Mouse (Mus musculus): Measurements from ENCODE around the gene Tspan31. TPM values are rescaled to one million over a fixed set of nuclear protein-coding genes. Genes with fewer than 3 reads are reported as not detected.

Gene Tspan31
- polyA plus RNA-seq, 1 experiment from 2014 or later, result 137 TPM

- Histone ChIP-seq H3K9me3 (no peaks in the 10 kb centered on the region), H3K4me1 (peaks cover 35% of the 10 kb centered on the region), H3K36me3 (peaks cover 29% of the 10 kb centered on the region), H3K27me3 (replicated peaks) (no peaks in the 10 kb centered on the region), H3K4me2 (replicated peaks) (peak within 1 kb of the TSS; percentile 95), H3K9ac (peak within 1 kb of the TSS; percentile 97), H3K27ac (peak within 1 kb of the TSS; percentile 82), H3K4me3 (peak within 1 kb of the TSS; percentile 92)
- peak; percentile 26 for ATAC-seq (ENCODE audit: low FRiP score, low read depth)
- WGBS, result 2% methylated on average over 63 of the region's 72 CpGs
These were observed 9.8 kb downstream of the Tspan31 start, which contains the start of gene March9 for GRCm38 (mm10) chr10:127059968-127060916. Gene March9 (minus strand): TSS chr10:127060184.

GRCm38 (mm10) chr10:127059174-127059967, 10.7 kb downstream of the Tspan31 start:
- H3K4me3 ChIP-seq, result peak overlapping the region; percentile 92
- peak overlapping the region; percentile 82 for H3K27ac ChIP-seq
- H3K9me3 ChIP-seq, result no peaks in the 10 kb centered on the region
- peak overlapping the region; percentile 95 for H3K4me2 ChIP-seq (replicated peaks)
- H3K36me3 ChIP-seq, result peaks cover 31% of the 10 kb centered on the region
- 0 out of 2 replicates have a peak, but pooled peaks have one; percentile 3 for ATAC-seq (ENCODE audit: low FRiP score, low read depth)
- peak overlapping the region; percentile 97 for H3K9ac ChIP-seq
- under 1% methylated on average over 67 of the region's 92 CpGs for WGBS
- peaks cover 27% of the 10 kb centered on the region for H3K4me1 ChIP-seq
- H3K27me3 ChIP-seq (replicated peaks), result no peaks in the 10 kb centered on the region

DNA sequence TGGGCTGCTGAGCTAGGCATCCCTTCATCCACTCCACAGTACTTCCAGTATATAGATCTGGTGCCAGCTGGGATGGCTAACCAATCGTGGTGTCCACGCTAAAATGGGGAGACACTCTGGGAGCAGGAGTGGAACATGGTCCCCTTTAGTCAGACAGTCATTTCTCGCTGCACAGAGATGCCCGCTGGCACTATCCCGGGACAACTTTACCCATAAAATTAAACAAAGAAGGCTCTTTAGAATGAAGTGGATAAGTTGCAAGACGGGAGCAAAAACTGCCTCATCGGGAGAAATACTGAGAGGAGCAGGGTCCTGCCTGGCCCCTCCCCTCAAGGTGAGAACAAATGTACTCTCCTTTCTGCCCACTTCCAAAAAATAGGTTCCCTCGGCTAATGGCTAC, 11.4 kb downstream of the Tspan31 start:
- H3K27me3 ChIP-seq (replicated peaks), result no peaks in the 10 kb centered on the region
- no peaks in the 10 kb centered on the region for H3K9me3 ChIP-seq
- 7% methylated on average over 8 of the region's 8 CpGs for WGBS
- no peak overlapping the region; the same call in 1 of the 2 replicates for H3K27ac ChIP-seq
- ATAC-seq (ENCODE audit: low FRiP score, low read depth), result no peak
- H3K4me1 ChIP-seq, result peaks cover 27% of the 10 kb centered on the region
- peak overlapping the region; percentile 92 for H3K4me3 ChIP-seq
- H3K9ac ChIP-seq, result peak overlapping the region; percentile 97
- peak overlapping the region; percentile 95 for H3K4me2 ChIP-seq (replicated peaks)
- H3K36me3 ChIP-seq, result peaks cover 35% of the 10 kb centered on the region

GRCm38 (mm10) chr10:127058161-127058560, 11.9 kb downstream of the Tspan31 start:
- peaks cover 27% of the 10 kb centered on the region for H3K4me1 ChIP-seq

DNA sequence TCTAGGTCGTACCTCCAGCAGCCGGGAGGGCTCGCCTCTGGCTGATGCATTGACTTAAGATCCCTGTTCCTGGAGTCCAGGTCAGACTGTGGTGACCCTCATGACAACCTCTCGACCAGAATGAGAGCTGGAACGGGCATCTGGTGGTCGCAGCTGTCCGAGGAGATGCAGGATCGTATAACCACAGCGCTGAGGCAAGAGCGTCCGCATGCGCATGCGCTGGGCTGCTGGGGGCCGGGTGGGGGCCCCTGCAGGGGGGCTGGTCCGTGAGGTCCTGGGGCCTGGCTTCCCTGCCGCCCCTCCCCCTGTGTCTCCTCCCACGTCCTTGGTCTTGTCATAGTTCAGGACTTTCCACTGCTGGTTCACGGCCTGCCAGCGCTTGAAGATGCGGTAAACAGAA, 13.6 kb downstream of the Tspan31 start:
- ATAC-seq (ENCODE audit: low FRiP score, low read depth), result no peak
- peaks cover 41% of the 10 kb centered on the region for H3K36me3 ChIP-seq
- H3K27ac ChIP-seq, result no peak overlapping the region
- H3K27me3 ChIP-seq (replicated peaks), result peaks cover 12% of the 10 kb centered on the region
- H3K9ac ChIP-seq, result no peak overlapping the region
- peaks cover 27% of the 10 kb centered on the region for H3K4me1 ChIP-seq
- H3K9me3 ChIP-seq, result no peaks in the 10 kb centered on the region
- H3K4me3 ChIP-seq, result no peak overlapping the region
- 91% methylated on average over 20 of the region's 20 CpGs for WGBS
- no peak overlapping the region for H3K4me2 ChIP-seq (replicated peaks)

More at GRCm38 (mm10) chr10:127058161-127058560, 11.9 kb downstream of the Tspan31 start:
- Histone ChIP-seq H3K9ac (peak overlapping the region; percentile 97), H3K9me3 (no peaks in the 10 kb centered on the region), H3K4me3 (peak overlapping the region; percentile 92), H3K36me3 (peaks cover 41% of the 10 kb centered on the region), H3K4me2 (replicated peaks) (peak overlapping the region; percentile 95), H3K27me3 (replicated peaks) (no peaks in the 10 kb centered on the region), H3K27ac (no peak overlapping the region)
- WGBS, result 2% methylated on average over 9 of the region's 9 CpGs
- ATAC-seq (ENCODE audit: low FRiP score, low read depth), result peak; percentile 15; the same call in 1 of the 2 replicates

DNA sequence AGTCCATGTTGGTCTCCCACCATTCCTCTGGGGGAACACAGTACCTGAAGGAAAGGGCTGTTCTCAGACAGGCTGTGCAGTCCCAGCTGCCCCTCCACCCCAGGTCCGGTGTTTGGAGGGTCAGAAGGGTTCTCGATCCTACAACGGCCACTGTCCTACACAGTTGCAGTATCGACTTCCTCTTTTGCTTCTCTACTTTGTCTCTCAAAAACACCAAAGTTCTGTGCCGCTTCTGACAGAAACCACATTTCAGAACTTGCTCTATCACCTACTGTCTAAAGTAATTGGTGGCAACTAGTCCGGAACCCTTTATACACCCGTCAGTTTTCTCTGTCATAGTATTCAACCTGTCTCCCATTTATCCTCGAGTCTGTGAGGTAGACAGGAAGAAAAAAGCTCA, 14.7 kb downstream of the Tspan31 start:
- Histone ChIP-seq H3K9ac (no peak overlapping the region), H3K27me3 (replicated peaks) (peaks cover 22% of the 10 kb centered on the region), H3K4me3 (no peak overlapping the region), H3K4me1 (peaks cover 23% of the 10 kb centered on the region), H3K36me3 (peaks cover 41% of the 10 kb centered on the region), H3K27ac (no peak overlapping the region), H3K9me3 (no peaks in the 10 kb centered on the region), H3K4me2 (replicated peaks) (no peak overlapping the region)
- no peak for ATAC-seq (ENCODE audit: low FRiP score, low read depth)
- WGBS, result 91% methylated on average over 8 of the region's 8 CpGs

- peaks cover 30% of the 10 kb centered on the region for H3K27me3 ChIP-seq (replicated peaks)
- peaks cover 41% of the 10 kb centered on the region for H3K36me3 ChIP-seq
- no peak overlapping the region for H3K27ac ChIP-seq
- 67% methylated on average over 4 of the region's 4 CpGs for WGBS
- no peak overlapping the region for H3K4me3 ChIP-seq
- H3K9me3 ChIP-seq, result no peaks in the 10 kb centered on the region
- H3K9ac ChIP-seq, result no peak overlapping the region
- H3K4me2 ChIP-seq (replicated peaks), result no peak overlapping the region
- peaks cover 20% of the 10 kb centered on the region for H3K4me1 ChIP-seq
- ATAC-seq (ENCODE audit: low FRiP score, low read depth), result no peak
These were observed 15.4 kb downstream of the Tspan31 start for GRCm38 (mm10) chr10:127054646-127055045.

- no peak overlapping the region for H3K4me2 ChIP-seq (replicated peaks)
- peaks cover 59% of the 10 kb centered on the region for H3K27me3 ChIP-seq (replicated peaks)
- H3K9ac ChIP-seq, result no peak overlapping the region
- 0 out of 2 replicates have a peak, but pooled peaks have one; percentile 18 for ATAC-seq (ENCODE audit: low FRiP score, low read depth)
- peaks cover 19% of the 10 kb centered on the region for H3K36me3 ChIP-seq
- no peaks in the 10 kb centered on the region for H3K9me3 ChIP-seq
- 20% methylated on average over 10 of the region's 10 CpGs for WGBS
- H3K4me3 ChIP-seq, result no peak overlapping the region
- no peaks in the 10 kb centered on the region for H3K4me1 ChIP-seq
- H3K27ac ChIP-seq, result no peak overlapping the region
These were observed 20.0 kb downstream of the Tspan31 start for GRCm38 (mm10) chr10:127050119-127050474.

DNA sequence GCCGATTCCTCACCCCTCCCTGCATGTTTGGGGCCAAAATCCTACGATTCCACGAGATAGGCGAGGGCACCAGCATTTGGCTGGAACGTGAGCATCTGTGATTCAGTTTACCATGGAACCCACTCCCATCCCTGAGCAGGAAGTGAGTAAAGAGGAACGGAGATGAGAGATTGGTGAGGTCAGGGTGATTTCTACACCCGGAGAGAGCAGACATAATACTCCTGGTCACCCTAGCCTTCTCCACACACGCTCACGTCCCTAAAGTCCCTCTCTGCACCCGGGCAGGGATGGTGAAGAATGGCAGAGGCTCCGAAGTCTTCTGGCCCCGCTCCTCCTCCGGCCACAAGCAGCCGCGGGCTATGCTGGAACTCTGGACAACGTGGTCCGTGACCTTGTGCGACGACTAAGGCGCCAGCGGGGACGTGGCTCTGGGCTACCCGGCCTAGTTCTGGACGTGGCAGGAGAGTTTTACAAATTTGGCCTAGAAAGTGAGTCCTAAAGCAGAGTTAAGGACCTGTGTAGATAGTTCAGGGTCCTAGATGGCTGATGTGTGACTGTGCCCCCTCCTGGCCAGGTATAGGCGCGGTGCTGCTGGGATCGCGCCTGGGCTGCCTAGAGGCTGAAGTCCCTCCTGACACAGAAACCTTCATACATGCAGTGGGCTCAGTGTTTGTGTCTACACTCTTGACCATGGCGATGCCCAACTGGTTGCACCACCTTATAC, 20.5 kb downstream of the Tspan31 start:
- Histone ChIP-seq H3K4me3 (no peak overlapping the region), H3K4me1 (no peaks in the 10 kb centered on the region), H3K9me3 (no peaks in the 10 kb centered on the region), H3K36me3 (peaks cover 19% of the 10 kb centered on the region), H3K9ac (no peak overlapping the region), H3K27me3 (replicated peaks) (peaks cover 59% of the 10 kb centered on the region), H3K27ac (no peak overlapping the region), H3K4me2 (replicated peaks) (no peak overlapping the region; the same call in 1 of the 2 replicates)
- peak; percentile 11; the same call in 1 of the 2 replicates for ATAC-seq (ENCODE audit: low FRiP score, low read depth)
- WGBS, result 4% methylated on average over 29 of the region's 29 CpGs

GRCm38 (mm10) chr10:127048608-127049394, 21.3 kb downstream of the Tspan31 start:
- Histone ChIP-seq H3K27ac (no peak overlapping the region), H3K36me3 (peaks cover 15% of the 10 kb centered on the region), H3K9ac (no peak overlapping the region), H3K4me1 (no peaks in the 10 kb centered on the region), H3K4me3 (no peak overlapping the region), H3K4me2 (replicated peaks) (0 out of 2 replicates have a peak overlapping the region, but pooled peaks have one; percentile 9), H3K9me3 (no peaks in the 10 kb centered on the region), H3K27me3 (replicated peaks) (peaks cover 59% of the 10 kb centered on the region)
- WGBS, result 4% methylated on average over 35 of the region's 35 CpGs
- no peak for ATAC-seq (ENCODE audit: low FRiP score, low read depth)

DNA sequence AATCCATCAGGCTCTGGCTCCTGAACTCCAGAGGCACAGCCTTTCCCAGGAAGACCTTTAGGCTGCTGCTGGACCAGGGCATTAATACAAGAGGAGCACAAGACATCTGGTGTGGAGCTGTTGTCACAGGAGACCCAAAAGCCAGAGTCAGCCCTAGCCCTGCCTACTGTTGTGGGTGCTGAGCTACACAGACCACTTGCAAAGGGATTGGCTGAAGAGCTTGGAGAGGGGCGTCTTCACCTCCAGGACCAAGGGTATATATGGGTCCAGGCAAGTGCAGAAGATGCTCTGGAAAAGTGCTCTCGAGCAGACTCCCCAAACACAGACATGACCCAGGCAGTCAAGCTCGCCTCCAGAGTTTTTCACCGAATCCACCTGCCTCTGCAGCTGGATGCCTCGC, 22.1 kb downstream of the Tspan31 start, which contains the start of gene Cyp27b1:
Cyp27b1 (plus strand) TSS at position 297 of the 400 bp plus-strand sequence.
- WGBS, result 35% methylated on average over 5 of the region's 5 CpGs
- Histone ChIP-seq H3K4me2 (replicated peaks) (0 out of 2 replicates have a peak within 1 kb of the TSS, but pooled peaks have one; percentile 9), H3K4me1 (no peaks in the 10 kb centered on the region), H3K9ac (no peak within 1 kb of the TSS), H3K9me3 (no peaks in the 10 kb centered on the region), H3K4me3 (no peak within 1 kb of the TSS), H3K36me3 (peaks cover 8% of the 10 kb centered on the region), H3K27ac (no peak within 1 kb of the TSS), H3K27me3 (replicated peaks) (peaks cover 59% of the 10 kb centered on the region)
- ATAC-seq (ENCODE audit: low FRiP score, low read depth), result no peak

All from neural tube, embryonic 12.5 days (tissue).